Mouse (Mus musculus): ENCODE data around the gene Gm42420.

- TF ChIP-seq CTCF (IDR thresholded peaks at IDR 0.05; ENCODE audit: control insufficient read depth, insufficient read depth, low read length) (no peak), POLR2A (IDR thresholded peaks at IDR 0.05; ENCODE audit: borderline replicate concordance, control insufficient read depth, low read depth, low read length) (no peak)
Observed at GRCm38 (mm10) chr6:39607365-39607764, 21.8 kb downstream of the Gm42420 start.

Measured in bone marrow, adult 2 months (tissue).